Mouse (Mus musculus): ENCODE results near the gene Rbfox1. TPM values are rescaled to one million over a fixed set of nuclear protein-coding genes. Genes with fewer than 3 reads are reported as not detected.

The Rbfox1 gene
- total and polyA plus RNA-seq, 2 experiments, result 0.09 TPM; not detected in 1

GRCm38 (mm10) chr16:7057789-7058188 is 1172.6 kb downstream of the Rbfox1 start:
- Histone ChIP-seq H3K4me1 (ENCODE audit: control insufficient read depth, insufficient read depth, low read length) (no peaks in the 10 kb centered on the region), H3K36me3 (ENCODE audit: control insufficient read depth, insufficient read depth, low read length) (no peaks in the 10 kb centered on the region), H3K27me3 (ENCODE audit: control insufficient read depth, insufficient read depth, low read length) (no peaks in the 10 kb centered on the region), H3K9ac (ENCODE audit: low read depth, low read length) (no peak overlapping the region), H3K4me3 (ENCODE audit: insufficient read depth, low read depth, low read length) (no peak overlapping the region), H3K27ac (replicated peaks; ENCODE audit: insufficient read depth, low read depth, low read length) (no peak overlapping the region), H3K79me2 (ENCODE audit: control insufficient read depth, insufficient read depth, low read length) (no peaks in the 10 kb centered on the region)
- 70% methylated on average over 3 of the region's 3 CpGs for WGBS
- no peak for TF ChIP-seq CTCF (IDR thresholded peaks at IDR 0.05; ENCODE audit: low read depth, low read length)
- TF ChIP-seq POLR2A (IDR thresholded peaks at IDR 0.05; ENCODE audit: extremely low read depth, insufficient read depth, low read length), result no peak
- DNase-seq (ENCODE audit: extremely low read depth, low read depth, low spot score), result no peak

- TF ChIP-seq POLR2A (IDR thresholded peaks at IDR 0.05; ENCODE audit: extremely low read depth, insufficient read depth, low read length) (no peak), CTCF (IDR thresholded peaks at IDR 0.05; ENCODE audit: low read depth, low read length) (no peak)
- H3K4me3 ChIP-seq (ENCODE audit: insufficient read depth, low read depth, low read length), result no peak overlapping the region
- no peak for DNase-seq (ENCODE audit: extremely low read depth, low read depth, low spot score)
- H3K4me1 ChIP-seq (ENCODE audit: control insufficient read depth, insufficient read depth, low read length), result no peaks in the 10 kb centered on the region
- no peak overlapping the region for H3K27ac ChIP-seq (replicated peaks; ENCODE audit: insufficient read depth, low read depth, low read length)
- no peaks in the 10 kb centered on the region for H3K36me3 ChIP-seq (ENCODE audit: control insufficient read depth, insufficient read depth, low read length)
- H3K9ac ChIP-seq (ENCODE audit: low read depth, low read length), result no peak overlapping the region
- H3K79me2 ChIP-seq (ENCODE audit: control insufficient read depth, insufficient read depth, low read length), result no peaks in the 10 kb centered on the region
- 79% methylated on average over 1 of the region's 1 CpGs for WGBS
- no peaks in the 10 kb centered on the region for H3K27me3 ChIP-seq (ENCODE audit: control insufficient read depth, insufficient read depth, low read length)
These were observed 1173.4 kb downstream of the Rbfox1 start for GRCm38 (mm10) chr16:7058556-7058955.

GRCm38 (mm10) chr16:7059596-7059995 is 1174.4 kb downstream of the Rbfox1 start:
- H3K4me3 ChIP-seq (ENCODE audit: insufficient read depth, low read depth, low read length), result no peak overlapping the region
- no peaks in the 10 kb centered on the region for H3K4me1 ChIP-seq (ENCODE audit: control insufficient read depth, insufficient read depth, low read length)
- no peaks in the 10 kb centered on the region for H3K36me3 ChIP-seq (ENCODE audit: control insufficient read depth, insufficient read depth, low read length)
- H3K9ac ChIP-seq (ENCODE audit: low read depth, low read length), result no peak overlapping the region
- no peak overlapping the region for H3K27ac ChIP-seq (replicated peaks; ENCODE audit: insufficient read depth, low read depth, low read length)
- WGBS, result 80% methylated on average over 4 of the region's 4 CpGs
- H3K27me3 ChIP-seq (ENCODE audit: control insufficient read depth, insufficient read depth, low read length), result no peaks in the 10 kb centered on the region
- H3K79me2 ChIP-seq (ENCODE audit: control insufficient read depth, insufficient read depth, low read length), result no peaks in the 10 kb centered on the region
- DNase-seq (ENCODE audit: extremely low read depth, low read depth, low spot score), result no peak
- no peak for TF ChIP-seq POLR2A (IDR thresholded peaks at IDR 0.05; ENCODE audit: extremely low read depth, insufficient read depth, low read length)
- TF ChIP-seq CTCF (IDR thresholded peaks at IDR 0.05; ENCODE audit: low read depth, low read length), result no peak

GRCm38 (mm10) chr16:7060864-7061263 is 1175.7 kb downstream of the Rbfox1 start:
- H3K27me3 ChIP-seq (ENCODE audit: control insufficient read depth, insufficient read depth, low read length), result no peaks in the 10 kb centered on the region
- H3K9ac ChIP-seq (ENCODE audit: low read depth, low read length), result no peak overlapping the region
- no peaks in the 10 kb centered on the region for H3K36me3 ChIP-seq (ENCODE audit: control insufficient read depth, insufficient read depth, low read length)
- no peak for TF ChIP-seq POLR2A (IDR thresholded peaks at IDR 0.05; ENCODE audit: extremely low read depth, insufficient read depth, low read length)
- no peak for TF ChIP-seq CTCF (IDR thresholded peaks at IDR 0.05; ENCODE audit: low read depth, low read length)
- H3K4me1 ChIP-seq (ENCODE audit: control insufficient read depth, insufficient read depth, low read length), result no peaks in the 10 kb centered on the region
- no peaks in the 10 kb centered on the region for H3K79me2 ChIP-seq (ENCODE audit: control insufficient read depth, insufficient read depth, low read length)
- WGBS, result 73% methylated on average over 3 of the region's 3 CpGs
- no peak overlapping the region for H3K4me3 ChIP-seq (ENCODE audit: insufficient read depth, low read depth, low read length)
- no peak for DNase-seq (ENCODE audit: extremely low read depth, low read depth, low spot score)
- no peak overlapping the region for H3K27ac ChIP-seq (replicated peaks; ENCODE audit: insufficient read depth, low read depth, low read length)

GRCm38 (mm10) chr16:7062512-7062911 is 1177.4 kb downstream of the Rbfox1 start:
- TF ChIP-seq CTCF (IDR thresholded peaks at IDR 0.05; ENCODE audit: low read depth, low read length) (no peak), POLR2A (IDR thresholded peaks at IDR 0.05; ENCODE audit: extremely low read depth, insufficient read depth, low read length) (no peak)
- Histone ChIP-seq H3K4me3 (ENCODE audit: insufficient read depth, low read depth, low read length) (no peak overlapping the region), H3K4me1 (ENCODE audit: control insufficient read depth, insufficient read depth, low read length) (no peaks in the 10 kb centered on the region), H3K9ac (ENCODE audit: low read depth, low read length) (no peak overlapping the region), H3K36me3 (ENCODE audit: control insufficient read depth, insufficient read depth, low read length) (no peaks in the 10 kb centered on the region), H3K27me3 (ENCODE audit: control insufficient read depth, insufficient read depth, low read length) (no peaks in the 10 kb centered on the region), H3K79me2 (ENCODE audit: control insufficient read depth, insufficient read depth, low read length) (no peaks in the 10 kb centered on the region), H3K27ac (replicated peaks; ENCODE audit: insufficient read depth, low read depth, low read length) (no peak overlapping the region)
- WGBS, result 88% methylated on average over 6 of the region's 6 CpGs
- DNase-seq (ENCODE audit: extremely low read depth, low read depth, low spot score), result no peak

- Histone ChIP-seq H3K4me3 (ENCODE audit: insufficient read depth, low read depth, low read length) (no peak overlapping the region), H3K36me3 (ENCODE audit: control insufficient read depth, insufficient read depth, low read length) (no peaks in the 10 kb centered on the region), H3K27ac (replicated peaks; ENCODE audit: insufficient read depth, low read depth, low read length) (no peak overlapping the region), H3K9ac (ENCODE audit: low read depth, low read length) (no peak overlapping the region), H3K4me1 (ENCODE audit: control insufficient read depth, insufficient read depth, low read length) (no peaks in the 10 kb centered on the region), H3K27me3 (ENCODE audit: control insufficient read depth, insufficient read depth, low read length) (no peaks in the 10 kb centered on the region), H3K79me2 (ENCODE audit: control insufficient read depth, insufficient read depth, low read length) (no peaks in the 10 kb centered on the region)
- 76% methylated on average over 8 of the region's 8 CpGs for WGBS
- DNase-seq (ENCODE audit: extremely low read depth, low read depth, low spot score), result no peak
- TF ChIP-seq CTCF (IDR thresholded peaks at IDR 0.05; ENCODE audit: low read depth, low read length), result no peak
- TF ChIP-seq POLR2A (IDR thresholded peaks at IDR 0.05; ENCODE audit: extremely low read depth, insufficient read depth, low read length), result no peak
These were observed 1182.0 kb downstream of the Rbfox1 start for GRCm38 (mm10) chr16:7067109-7067508.
